Mouse (Mus musculus) liver, embryonic 14.5 days (tissue): ENCODE data around the gene Sowahb. TPM values are rescaled to one million over a fixed set of nuclear protein-coding genes. Genes with fewer than 3 reads are reported as not detected.

ENCODE experiments used
- ATAC-seq: fragments of 200-750 bp; cut with Nextera tagmentation; 2 replicates; pipeline ENCODE4 v1.8.0; 2017; ENCODE audit warnings: moderate number of reproducible peaks, mild to moderate bottlenecking, moderate library complexity; ENCODE audit not compliant: insufficient read depth
- DNase-seq, 3 experiments: peaks; one replicate each; pipeline ENCODE4 v3.0.0-alpha.2; 2012 to 2013; ENCODE audit warnings: low read depth in 3 of 3, low spot score in 3 of 3
- H3K27ac ChIP-seq: fragments of 300-500 bp; sonication (generic); 2 replicates; pipeline ENCODE4 v1.5.1; 2014; ENCODE audit warnings: moderate library complexity, mild to moderate bottlenecking, control low read depth, inconsistent platforms
- H3K27me3 ChIP-seq: fragments of 300-500 bp; sonication (generic); 2 replicates; pipeline ENCODE4 v1.6.1; 2014; ENCODE audit warnings: mild to moderate bottlenecking, low read length, moderate library complexity; ENCODE audit not compliant: control insufficient read depth, insufficient read depth
- H3K36me3 ChIP-seq: fragments of 300-500 bp; sonication (generic); replicated peaks from 2 replicates; pipeline ENCODE4 v1.6.1; 2014; ENCODE audit warnings: low read depth; ENCODE audit not compliant: control insufficient read depth, insufficient read depth
- H3K4me1 ChIP-seq, 2 experiments: fragments of 200-500 bp in 1 of 2; fragments of 300-500 bp in 1 of 2; sonication (generic) in 1 of 2; replicated peaks; 2 replicates each; pipeline ENCODE4 v1.6.1; 2012 to 2014; ENCODE audit warnings: antibody characterized with exemption in 1 of 2, inconsistent platforms in 1 of 2, low read length in 1 of 2; ENCODE audit not compliant: control insufficient read depth in 2 of 2, insufficient read depth in 2 of 2
- H3K4me2 ChIP-seq: fragments of 300-500 bp; sonication (generic); 2 replicates; pipeline ENCODE4 v1.6.1; 2014; ENCODE audit warnings: low read depth, mild to moderate bottlenecking, control low read depth, moderate library complexity
- H3K4me3 ChIP-seq, 2 experiments: fragments of 200-500 bp in 1 of 2; fragments of 300-500 bp in 1 of 2; sonication (generic) in 1 of 2; 2 replicates each; pipeline ENCODE4 v1.5.1; 2012 to 2014; ENCODE audit warnings: low read depth in 2 of 2, low read length in 2 of 2, mild to moderate bottlenecking in 2 of 2, control low read depth in 1 of 2, inconsistent platforms in 1 of 2, moderate library complexity in 1 of 2; ENCODE audit not compliant: insufficient read depth in 1 of 2
- H3K9ac ChIP-seq: fragments of 300-500 bp; sonication (generic); replicated peaks from 2 replicates; pipeline ENCODE4 v1.6.1; 2014; ENCODE audit warnings: mild to moderate bottlenecking, control low read depth, moderate library complexity
- H3K9me3 ChIP-seq: fragments of 300-500 bp; sonication (generic); 2 replicates; pipeline ENCODE4 v1.6.1; 2016; ENCODE audit warnings: low read length, mixed read lengths; ENCODE audit not compliant: control insufficient read depth
- CTCF ChIP-seq: IDR thresholded peaks from 2 replicates; pipeline ENCODE4 v1.5.1; 2016; ENCODE audit warnings: antibody characterized with exemption, low read depth, control low read depth
- EP300 ChIP-seq: IDR thresholded peaks from 2 replicates; pipeline ENCODE4 v1.6.1; 2016; ENCODE audit warnings: antibody characterized with exemption, low read depth
- WGBS: fragments of 180-500 bp; shearing (Covaris S2); extraction: QIAGEN DNeasy Blood & Tissue Kit; methylation state at CpG from one replicate; pipeline ENCODE4 v1.1.7; 2014; ENCODE audit not compliant: insufficient replicate concordance; 5-methylcytosine and 5-hydroxymethylcytosine counted together
- polyA plus RNA-seq, 2 experiments: library from polyadenylated mRNA; depleted of rRNA in 1 of 2; stranded (reverse) in 1 of 2; unstranded in 1 of 2; fragments of >200 nt; fragmentation: Nextera tagmentation in 1 of 2; extraction: Ambion mirVana in 1 of 2; gene quantifications; 2 replicates each; pipeline versions ENCODE4 v1.2.1 to v1.2.3; 2012 to 2014

Sowahb gene
- polyA plus RNA-seq, 2 experiments: 0.50 to 0.83 TPM

DNA sequence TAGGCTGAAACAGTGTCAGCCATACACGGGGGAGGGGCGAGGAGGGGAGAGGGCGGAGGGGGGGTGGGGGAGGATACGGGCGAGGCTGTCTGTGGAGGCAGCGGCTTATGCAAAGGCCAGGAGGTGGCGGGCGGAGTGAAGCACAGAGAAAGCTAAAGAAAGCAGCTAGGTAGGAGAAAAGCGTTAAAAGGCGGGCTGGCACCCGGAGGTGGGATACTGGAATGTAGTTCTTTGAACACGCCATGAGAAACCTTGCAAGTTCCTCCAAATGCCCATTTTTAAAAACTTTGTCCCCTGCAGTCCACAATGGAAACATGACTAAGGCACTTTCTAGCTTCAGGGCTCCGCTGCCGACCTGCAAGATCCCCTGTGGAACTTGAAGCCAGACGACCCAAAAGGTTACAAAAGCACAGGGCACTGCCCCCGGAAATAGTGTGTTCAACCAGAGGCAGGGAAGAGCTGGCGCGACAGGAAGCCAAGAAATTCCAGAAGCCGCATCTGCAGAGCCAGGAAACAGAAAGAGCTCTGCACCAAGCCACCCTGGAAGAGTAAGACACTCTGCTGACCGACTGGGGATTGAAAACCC lies 39.5 kb downstream of the Sowahb start:
- H3K4me2 ChIP-seq: peak overlapping the region; percentile 46
- TF ChIP-seq EP300 (no peak), CTCF (no peak)
- DNase-seq: no peak
- WGBS: 1% methylated on average over 20 of the region's 20 CpGs
- H3K4me1 ChIP-seq: peaks cover 0 to 7% of the 10 kb centered on the region in 2 experiments; a peak in 2 of 4 replicates
- H3K4me3 ChIP-seq: peak overlapping the region; percentile 20 to 27; a peak in 3 of 4 replicates
- H3K9me3 ChIP-seq: no peaks in the 10 kb centered on the region
- no peak overlapping the region for H3K9ac ChIP-seq
- H3K27ac ChIP-seq: no peak overlapping the region; the same call in 1 of the 2 replicates
- H3K27me3 ChIP-seq: no peaks in the 10 kb centered on the region; the same call in none of the 2 replicates
- no peaks in the 10 kb centered on the region for H3K36me3 ChIP-seq
- ATAC-seq: 0 out of 2 replicates have a peak, but pooled peaks have one; percentile 11

- no peaks in the 10 kb centered on the region; the same call in none of the 2 replicates for H3K27me3 ChIP-seq
- H3K27ac ChIP-seq: no peak overlapping the region
- DNase-seq: no peak
- no peaks in the 10 kb centered on the region for H3K9me3 ChIP-seq
- no peak overlapping the region for H3K4me3 ChIP-seq
- no peaks in the 10 kb centered on the region for H3K36me3 ChIP-seq
- no peak for ATAC-seq
- WGBS: 71% methylated on average over 2 of the region's 2 CpGs
- TF ChIP-seq EP300 (no peak), CTCF (no peak)
- no peak overlapping the region for H3K9ac ChIP-seq
- H3K4me1 ChIP-seq: peaks cover 0 to 6% of the 10 kb centered on the region in 2 experiments; a peak in 2 of 4 replicates
- no peak overlapping the region for H3K4me2 ChIP-seq
Measured at GRCm38 (mm10) chr5:93002615-93003014, 42.2 kb downstream of the Sowahb start.

DNA sequence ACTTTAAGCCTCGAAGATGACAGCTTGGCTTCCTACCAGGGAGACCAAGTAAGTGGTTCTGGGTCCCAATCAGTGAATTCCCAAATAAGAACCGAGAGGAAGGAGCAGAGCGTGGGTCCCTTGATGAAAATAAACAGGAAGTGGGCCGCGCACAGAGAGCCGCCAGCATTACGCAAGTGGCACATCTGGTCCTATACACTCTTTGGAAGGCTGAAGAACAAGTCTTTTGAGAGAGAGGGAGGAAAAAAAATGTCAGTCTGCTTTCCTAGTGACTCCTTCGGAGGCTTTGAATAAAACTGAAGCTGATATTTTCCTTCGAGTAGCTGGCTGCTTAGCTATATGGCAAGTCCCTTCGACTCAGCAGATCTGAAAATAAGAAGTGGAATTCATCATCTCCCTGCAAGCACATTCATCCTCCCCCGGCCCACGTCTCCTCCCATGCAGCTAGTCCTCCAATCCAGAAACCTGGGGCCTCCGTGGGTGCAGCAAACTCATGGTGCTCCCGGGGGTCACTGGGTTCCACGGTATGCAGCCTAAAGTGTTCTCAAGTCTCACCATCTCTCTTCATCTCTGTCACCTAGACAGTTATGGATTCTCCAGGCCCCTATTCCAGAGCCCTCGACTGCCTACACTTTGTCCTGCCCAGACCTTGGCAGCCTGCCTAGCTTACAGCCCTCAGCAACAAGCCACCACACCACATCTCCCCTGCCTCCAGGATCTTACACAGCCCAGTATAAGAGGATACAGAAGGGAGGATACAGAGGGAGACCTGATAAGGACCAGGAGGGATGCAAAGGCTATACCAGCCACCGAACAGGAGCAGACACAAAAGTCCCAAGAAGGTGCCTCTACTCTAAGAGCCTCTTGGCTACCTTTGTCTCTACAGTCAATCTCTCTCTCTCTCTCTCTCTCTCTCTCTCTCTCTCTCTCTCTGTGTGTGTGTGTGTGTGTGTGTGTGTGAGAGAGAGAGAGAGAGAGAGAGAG lies 43.8 kb downstream of the Sowahb start:
- H3K27ac ChIP-seq: no peak overlapping the region
- DNase-seq (no peak), ATAC-seq (no peak)
- 31% methylated on average over 17 of the region's 17 CpGs for WGBS
- no peak overlapping the region for H3K4me3 ChIP-seq
- H3K4me1 ChIP-seq: peaks cover 0 to 8% of the 10 kb centered on the region in 2 experiments; a peak in 2 of 4 replicates
- no peak overlapping the region for H3K9ac ChIP-seq
- no peak overlapping the region for H3K4me2 ChIP-seq
- H3K36me3 ChIP-seq: no peaks in the 10 kb centered on the region
- H3K9me3 ChIP-seq: no peaks in the 10 kb centered on the region
- no peaks in the 10 kb centered on the region; the same call in none of the 2 replicates for H3K27me3 ChIP-seq
- TF ChIP-seq EP300: no peak
- TF ChIP-seq CTCF: no peak

- H3K4me1 ChIP-seq: peaks cover 0 to 8% of the 10 kb centered on the region in 2 experiments; a peak in 1 of 4 replicates
- no peaks in the 10 kb centered on the region for H3K36me3 ChIP-seq
- TF ChIP-seq CTCF (no peak), EP300 (no peak)
- H3K27ac ChIP-seq: no peak overlapping the region
- no peaks in the 10 kb centered on the region for H3K27me3 ChIP-seq
- H3K4me3 ChIP-seq: no peak overlapping the region
- no peak for ATAC-seq
- WGBS: 64% methylated on average over 6 of the region's 6 CpGs
- no peaks in the 10 kb centered on the region for H3K9me3 ChIP-seq
- no peak overlapping the region for H3K9ac ChIP-seq
- no peak for DNase-seq
- no peak overlapping the region for H3K4me2 ChIP-seq
Measured at GRCm38 (mm10) chr5:93000060-93000459, 44.8 kb downstream of the Sowahb start.
